Mouse (Mus musculus) embryonic facial prominence, embryonic 10.5 days (tissue): ENCODE results near the gene Olfr480. TPM values are rescaled to one million over a fixed set of nuclear protein-coding genes. Genes with fewer than 3 reads are reported as not detected.

Experiments
- DNase-seq: peaks from one replicate; pipeline ENCODE4 v3.0.0-alpha.2; 2017; ENCODE audit warnings: low spot score
- H3K27ac ChIP-seq: fragments of 300-500 bp; sonication (generic); replicated peaks from 2 replicates; pipeline ENCODE4 v1.5.1; 2016; ENCODE audit warnings: mild to moderate bottlenecking
- H3K27me3 ChIP-seq: fragments of 300-500 bp; sonication (generic); replicated peaks from 2 replicates; pipeline ENCODE4 v1.6.1; 2016; ENCODE audit warnings: low read depth, mild to moderate bottlenecking; ENCODE audit not compliant: poor library complexity, severe bottlenecking
- H3K36me3 ChIP-seq: fragments of 300-500 bp; sonication (generic); replicated peaks from 2 replicates; pipeline ENCODE4 v1.6.1; 2016; ENCODE audit warnings: mild to moderate bottlenecking, moderate library complexity
- H3K4me1 ChIP-seq: fragments of 300-500 bp; sonication (generic); 2 replicates; pipeline ENCODE4 v1.6.1; 2016
- H3K4me3 ChIP-seq: fragments of 300-500 bp; sonication (generic); 2 replicates; pipeline ENCODE4 v1.5.1; 2016; ENCODE audit warnings: mild to moderate bottlenecking, moderate library complexity
- H3K9me3 ChIP-seq: fragments of 300-500 bp; sonication (generic); 2 replicates; pipeline ENCODE4 v1.6.1; 2016; ENCODE audit warnings: mild to moderate bottlenecking
- WGBS: fragments of 180-500 bp; shearing (Covaris S2); methylation state at CpG from one replicate; pipeline ENCODE4 v1.1.7; 2016; 5-methylcytosine and 5-hydroxymethylcytosine counted together
- polyA plus RNA-seq: library from polyadenylated mRNA; unstranded; fragments of >200 nt; fragmentation: Nextera tagmentation; extraction: Ambion mirVana; gene quantifications from 2 replicates; pipeline ENCODE4 v1.2.1, GENCODE M21; 2016

The Olfr480 gene
- polyA plus RNA-seq: not detected in 2 replicates

DNA sequence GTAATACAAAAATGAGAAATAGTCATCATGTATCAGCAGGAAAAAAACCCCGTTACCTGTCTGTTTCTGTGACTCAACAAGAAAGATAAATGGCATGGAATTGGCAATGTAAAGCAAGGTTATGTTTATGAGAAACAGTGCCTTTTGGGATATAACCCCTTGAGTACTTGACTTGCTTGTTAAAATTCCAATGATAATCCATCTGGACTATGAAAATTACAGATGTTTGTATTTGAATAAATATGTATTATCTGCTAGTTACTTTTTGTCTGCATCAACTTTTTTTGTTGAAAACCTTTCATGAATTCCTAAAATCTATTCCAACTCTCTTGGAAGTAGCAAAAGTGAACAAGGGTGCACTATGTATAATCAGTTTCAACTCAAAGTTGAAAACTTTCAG, at the start of gene Olfr480:
Olfr480 (minus strand) TSS at position 101 of the 400 bp plus-strand sequence.
- H3K9me3 ChIP-seq: no peaks in the 10 kb centered on the region
- no peak within 1 kb of the TSS for H3K4me3 ChIP-seq
- H3K27me3 ChIP-seq: no peaks in the 10 kb centered on the region
- no peak for DNase-seq
- H3K27ac ChIP-seq: no peak within 1 kb of the TSS
- no peaks in the 10 kb centered on the region for H3K4me1 ChIP-seq
- H3K36me3 ChIP-seq: no peaks in the 10 kb centered on the region
- 91% methylated on average over 1 of the region's 1 CpGs for WGBS

DNA sequence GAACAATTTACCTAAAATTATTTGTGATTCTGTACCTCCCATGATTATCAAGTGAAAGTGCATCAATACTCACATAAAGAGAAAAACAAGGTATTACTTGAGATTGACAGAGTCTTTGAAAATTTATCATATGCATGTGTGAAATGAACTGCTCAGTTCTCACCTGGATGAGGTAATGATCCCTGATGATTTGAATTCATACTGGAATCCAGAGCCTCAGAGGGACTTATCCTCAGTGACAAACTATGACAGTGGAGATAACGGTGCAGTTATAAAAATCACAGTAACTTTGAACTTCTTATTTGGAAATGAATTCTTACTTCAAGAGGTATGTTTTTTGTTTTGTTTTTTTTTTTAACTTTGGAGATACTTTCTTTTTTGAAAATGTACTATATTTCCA, 33.4 kb upstream of the Olfr480 start, which contains the start of gene Olfr483:
Olfr483 (plus strand) TSS at position 301 of the 400 bp plus-strand sequence.
- 90% methylated on average over 1 of the region's 1 CpGs for WGBS
- DNase-seq: no peak
- no peak within 1 kb of the TSS for H3K4me3 ChIP-seq
- H3K36me3 ChIP-seq: no peaks in the 10 kb centered on the region
- no peaks in the 10 kb centered on the region for H3K4me1 ChIP-seq
- no peak within 1 kb of the TSS for H3K27ac ChIP-seq
- H3K9me3 ChIP-seq: no peaks in the 10 kb centered on the region
- H3K27me3 ChIP-seq: no peaks in the 10 kb centered on the region

DNA sequence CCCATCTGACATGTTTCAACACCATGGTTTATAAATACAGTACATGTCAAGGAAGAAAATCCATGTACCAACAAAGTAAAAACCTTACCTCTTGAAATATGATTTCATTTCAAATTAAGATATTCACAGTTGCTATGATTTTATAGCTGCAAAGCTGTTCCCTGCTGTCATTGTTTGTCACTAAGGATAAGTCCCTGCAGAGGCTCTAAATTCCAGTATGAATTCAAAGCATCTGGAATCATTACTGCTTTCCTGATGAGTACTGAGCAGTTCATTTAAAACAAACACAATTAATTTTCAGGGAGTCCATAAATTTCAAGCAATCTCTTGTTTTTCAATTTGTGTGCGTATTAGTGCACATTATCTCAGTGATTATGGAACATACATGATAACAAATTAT, 30.3 kb upstream of the Olfr480 start, which contains the start of gene Olfr482:
Olfr482 (minus strand) TSS at position 101 of the 400 bp plus-strand sequence.
- DNase-seq: no peak
- Histone ChIP-seq H3K9me3 (no peaks in the 10 kb centered on the region), H3K4me3 (no peak within 1 kb of the TSS), H3K27ac (no peak within 1 kb of the TSS), H3K27me3 (no peaks in the 10 kb centered on the region), H3K4me1 (no peaks in the 10 kb centered on the region), H3K36me3 (no peaks in the 10 kb centered on the region)
- WGBS: 90% methylated on average over 1 of the region's 1 CpGs

DNA sequence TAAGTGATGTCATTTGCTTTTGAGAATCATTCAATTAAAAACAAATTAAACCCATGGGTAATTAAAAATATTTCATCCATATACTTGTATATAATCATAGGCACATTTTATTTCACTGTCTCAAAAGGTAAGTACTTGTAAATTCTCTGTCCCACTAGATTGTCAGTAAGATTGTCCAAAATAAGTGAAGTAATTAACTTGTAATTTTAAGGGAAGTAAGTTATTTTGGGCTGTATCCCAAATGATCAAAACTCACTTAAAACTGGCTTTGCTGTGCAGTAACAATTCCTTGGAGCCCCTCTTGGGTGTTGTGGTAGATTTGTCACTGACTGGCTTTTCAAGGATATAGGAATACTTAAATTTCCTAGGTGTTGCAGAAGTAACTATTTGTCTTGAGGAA, 12.4 kb upstream of the Olfr480 start, which contains the start of gene Olfr481:
Olfr481 (plus strand) TSS at position 301 of the 400 bp plus-strand sequence.
- H3K9me3 ChIP-seq: no peaks in the 10 kb centered on the region

DNA sequence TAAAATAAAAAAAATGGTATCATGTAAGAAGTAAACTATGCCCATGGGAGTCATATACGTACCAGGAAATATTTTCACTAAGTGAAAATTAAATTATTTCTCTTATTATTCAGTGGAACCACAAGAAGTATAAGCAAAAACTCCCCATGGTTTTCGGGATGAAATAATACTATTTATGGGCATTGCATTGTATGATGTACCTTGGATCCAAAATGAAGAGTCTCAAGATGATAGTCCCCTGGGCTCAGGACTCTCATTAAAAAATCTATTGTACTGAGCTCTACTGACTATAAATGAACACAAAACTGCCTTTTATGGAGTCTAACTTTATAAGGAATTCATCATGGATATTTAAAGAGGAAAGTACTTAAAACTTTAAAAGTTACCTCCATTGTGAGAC, 16.8 kb downstream of the Olfr480 start, which contains the start of gene Olfr479:
Olfr479 (plus strand) TSS at position 301 of the 400 bp plus-strand sequence.
- no peak for DNase-seq
- no peak within 1 kb of the TSS for H3K27ac ChIP-seq
- H3K4me1 ChIP-seq: no peaks in the 10 kb centered on the region
- H3K27me3 ChIP-seq: no peaks in the 10 kb centered on the region
- no peak within 1 kb of the TSS for H3K4me3 ChIP-seq
- H3K36me3 ChIP-seq: no peaks in the 10 kb centered on the region
- H3K9me3 ChIP-seq: no peaks in the 10 kb centered on the region
- 87% methylated on average over 2 of the region's 2 CpGs for WGBS

More for the DNA sequence above, 12.4 kb upstream of the Olfr480 start, which contains the start of gene Olfr481:
- Histone ChIP-seq H3K27me3 (no peaks in the 10 kb centered on the region), H3K27ac (no peak within 1 kb of the TSS), H3K4me1 (no peaks in the 10 kb centered on the region), H3K4me3 (no peak within 1 kb of the TSS), H3K36me3 (no peaks in the 10 kb centered on the region)
- no peak for DNase-seq

DNA sequence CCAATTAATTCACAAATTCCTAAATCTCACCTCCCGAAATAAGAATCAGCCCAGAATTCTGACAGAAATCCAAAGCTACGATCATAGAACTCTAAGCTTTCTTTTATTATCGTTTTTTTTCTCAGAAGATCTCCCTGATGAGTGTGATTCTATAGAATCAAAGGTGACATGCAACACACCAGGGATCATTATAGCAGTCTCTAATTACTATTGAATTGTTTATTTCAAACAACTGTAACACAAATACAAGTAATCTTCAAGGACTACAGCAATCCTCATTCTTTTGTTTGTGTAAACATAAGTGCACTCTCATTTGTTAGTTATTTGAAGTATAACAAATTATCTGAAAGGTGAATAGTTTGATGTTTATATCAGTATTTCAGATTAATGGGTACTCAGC, 33.3 kb downstream of the Olfr480 start, which contains the start of gene Olfr478:
Olfr478 (minus strand) TSS at position 101 of the 400 bp plus-strand sequence.
- Histone ChIP-seq H3K36me3 (no peaks in the 10 kb centered on the region), H3K27me3 (no peaks in the 10 kb centered on the region), H3K27ac (no peak within 1 kb of the TSS), H3K4me3 (no peak within 1 kb of the TSS), H3K9me3 (no peaks in the 10 kb centered on the region), H3K4me1 (no peaks in the 10 kb centered on the region)
- no peak for DNase-seq
- 81% methylated on average over 3 of the region's 3 CpGs for WGBS

Other genes with a start within 250 kb of the Olfr480 start
- not detected in 2 replicates for gene Olfr469, start 241.8 kb downstream of the Olfr480 start, polyA plus RNA-seq
- gene Olfr470, start 219.9 kb downstream of the Olfr480 start, polyA plus RNA-seq: not detected in 2 replicates
- not detected in 2 replicates for gene Olfr472, start 169.4 kb downstream of the Olfr480 start, polyA plus RNA-seq
- gene Olfr473, start 136.9 kb downstream of the Olfr480 start, polyA plus RNA-seq: not detected in 2 replicates
- not detected in 2 replicates for gene Olfr474, start 112.7 kb downstream of the Olfr480 start, polyA plus RNA-seq
- not detected in 2 replicates for gene Olfr476, start 102.5 kb downstream of the Olfr480 start, polyA plus RNA-seq
- not detected in 2 replicates for gene Olfr477, start 80.7 kb downstream of the Olfr480 start, polyA plus RNA-seq
- not detected in 2 replicates for gene Olfr478, start 33.4 kb downstream of the Olfr480 start, polyA plus RNA-seq
- gene Olfr479, start 16.7 kb downstream of the Olfr480 start, polyA plus RNA-seq: not detected in 2 replicates
- not detected in 2 replicates for gene Olfr481, start 12.5 kb upstream of the Olfr480 start, polyA plus RNA-seq
- 0.06 TPM in 1 of 2 replicates, not detected in the other for gene Olfr482, start 30.2 kb upstream of the Olfr480 start, polyA plus RNA-seq
- gene Olfr483, start 33.5 kb upstream of the Olfr480 start, polyA plus RNA-seq: not detected in 2 replicates
- not detected in 2 replicates for gene Olfr484, start 60.1 kb upstream of the Olfr480 start, polyA plus RNA-seq
- not detected in 2 replicates for gene Olfr485, start 92.5 kb upstream of the Olfr480 start, polyA plus RNA-seq
- gene Olfr486, start 105.4 kb upstream of the Olfr480 start, polyA plus RNA-seq: not detected in 2 replicates
- gene Olfr487, start 147.3 kb upstream of the Olfr480 start, polyA plus RNA-seq: not detected in 2 replicates
- gene Olfr488, start 191.0 kb upstream of the Olfr480 start, polyA plus RNA-seq: not detected in 2 replicates
- gene Olfr490, start 221.6 kb upstream of the Olfr480 start, polyA plus RNA-seq: not detected in 2 replicates
- gene Olfr491, start 246.1 kb upstream of the Olfr480 start, polyA plus RNA-seq: not detected in 2 replicates